Comparison of ENCODE assay signal across 20 mouse cellular contexts in the genomic region with DNA sequence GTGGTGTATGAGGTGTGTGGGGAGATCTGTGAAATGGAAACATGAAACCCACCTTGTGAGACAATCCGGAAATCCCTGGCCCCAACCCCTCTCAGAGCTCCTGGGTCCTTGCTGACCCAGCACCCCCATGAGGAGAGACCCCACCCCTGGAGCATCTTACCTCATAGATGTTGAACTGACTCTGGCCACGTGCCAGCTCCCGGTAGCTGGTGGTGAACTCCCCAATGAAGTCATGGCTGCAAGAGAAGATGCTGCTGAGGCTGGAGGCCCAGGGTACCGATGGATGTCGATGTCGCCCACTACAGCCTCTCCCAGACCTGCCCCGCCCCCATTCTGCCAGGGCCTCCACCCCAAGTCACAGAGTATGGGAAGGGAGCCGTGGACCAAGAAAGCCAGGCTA. TPM values are rescaled to one million over a fixed set of nuclear protein-coding genes. Genes with fewer than 3 reads are reported as not detected.
"Had no signal": no experiment of that assay in that cellular context is flagged by ENCODE, and none has a peak within 500 bp of the region (broad histone marks: within the 10 kb centered on the region; RNA-seq: fewer than 3 reads in every experiment).

No protein-coding gene starts in this region.

- H3K4me3 ChIP-seq: liver, embryonic 13.5 days; liver, embryonic 15.5 days; lung, embryonic 15.5 days; megakaryocyte, embryonic 14.5 days; midbrain, embryonic 13.5 days; midbrain, embryonic 15.5 days; neural tube, embryonic 12.5 days; stomach, embryonic 15.5 days had no signal

- ATAC-seq: liver, postnatal 0 days; lung, postnatal 0 days; midbrain, embryonic 13.5 days; midbrain, embryonic 15.5 days had no signal

- DNase-seq: liver, embryonic 13.5 days; liver, postnatal 0 days; lung, adult 2 months; lung, postnatal 14 days; lung, postnatal 36 days; right cerebral cortex, postnatal 25 days; right cerebral cortex, postnatal 4 days; spleen, adult 18-20 months; thymus, adult 2 months had no signal

- H3K36me3 ChIP-seq: liver, embryonic 13.5 days; liver, embryonic 15.5 days; lung, embryonic 15.5 days; midbrain, embryonic 13.5 days; midbrain, embryonic 15.5 days; neural tube, embryonic 12.5 days; stomach, embryonic 15.5 days had no signal

- H3K9me3 ChIP-seq: liver, embryonic 13.5 days; liver, embryonic 15.5 days; lung, embryonic 15.5 days; megakaryocyte, embryonic 14.5 days; midbrain, embryonic 13.5 days; midbrain, embryonic 15.5 days; neural tube, embryonic 12.5 days; stomach, embryonic 15.5 days had no signal

- H3K27me3 ChIP-seq: liver, embryonic 13.5 days; lung, embryonic 15.5 days; midbrain, embryonic 13.5 days; midbrain, embryonic 15.5 days; neural tube, embryonic 12.5 days; stomach, embryonic 15.5 days had no signal

RNA-seq across cellular contexts. Expression of a gene that starts 59.2 kb away (rescaled TPM):
- total RNA-seq: midbrain, postnatal 0 days had no signal
- polyA plus RNA-seq: midbrain, embryonic 13.5 days; midbrain, embryonic 15.5 days; midbrain, postnatal 0 days; neural tube, embryonic 14.5 days; testis, adult 2 months had no signal
